Mouse (Mus musculus) cerebellum, adult 18-20 months (tissue): ENCODE measurements at regions not wholly inside any gene's neighbourhood (a gene's known extent, or its start where the extent isn't known, plus 50 kb on each side); places are given as distances from the start of the nearest gene placed in this dataset.

Experiments used
- DNase-seq, 2 experiments: peaks; one replicate each; pipeline ENCODE4 v3.0.0; 2021

GRCm38 (mm10) chr1:43247609-43248008 lies 50.8 kb upstream of the Fhl2 start:
- DNase-seq: no peak

GRCm38 (mm10) chr1:43250281-43250680 lies 53.5 kb upstream of the Fhl2 start:
- no peak for DNase-seq

GRCm38 (mm10) chr1:43251356-43251755 lies 54.6 kb upstream of the Fhl2 start:
- DNase-seq: no peak

- no peak for DNase-seq
Observed at GRCm38 (mm10) chr1:43254129-43254528, 57.3 kb upstream of the Fhl2 start.

DNA sequence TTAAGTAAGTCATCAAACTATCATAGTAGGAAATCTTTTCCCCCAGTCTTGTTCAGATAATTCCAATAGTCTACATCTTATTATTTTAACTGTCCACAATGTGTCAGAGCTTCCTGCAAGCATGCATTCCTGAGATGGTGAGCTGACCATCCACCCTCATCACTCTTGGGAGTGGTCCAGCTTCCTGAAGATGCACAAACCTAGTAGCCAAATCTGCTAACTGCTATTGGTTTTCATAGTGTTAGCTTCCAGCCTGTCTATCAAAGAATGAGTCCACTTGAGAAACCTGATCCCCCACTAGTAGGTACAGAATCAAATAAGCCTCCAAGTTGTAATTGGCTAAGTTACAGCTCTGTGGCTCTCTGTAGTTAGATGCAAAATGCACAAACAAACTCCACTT lies 59.3 kb upstream of the Fhl2 start:
- no peak for DNase-seq

GRCm38 (mm10) chr1:43257909-43258308 lies 61.1 kb upstream of the Fhl2 start:
- no peak for DNase-seq

- no peak for DNase-seq
Observed at GRCm38 (mm10) chr1:43259841-43260240, 63.1 kb upstream of the Fhl2 start.

GRCm38 (mm10) chr1:43260491-43260890 lies 63.7 kb upstream of the Fhl2 start:
- no peak for DNase-seq

DNA sequence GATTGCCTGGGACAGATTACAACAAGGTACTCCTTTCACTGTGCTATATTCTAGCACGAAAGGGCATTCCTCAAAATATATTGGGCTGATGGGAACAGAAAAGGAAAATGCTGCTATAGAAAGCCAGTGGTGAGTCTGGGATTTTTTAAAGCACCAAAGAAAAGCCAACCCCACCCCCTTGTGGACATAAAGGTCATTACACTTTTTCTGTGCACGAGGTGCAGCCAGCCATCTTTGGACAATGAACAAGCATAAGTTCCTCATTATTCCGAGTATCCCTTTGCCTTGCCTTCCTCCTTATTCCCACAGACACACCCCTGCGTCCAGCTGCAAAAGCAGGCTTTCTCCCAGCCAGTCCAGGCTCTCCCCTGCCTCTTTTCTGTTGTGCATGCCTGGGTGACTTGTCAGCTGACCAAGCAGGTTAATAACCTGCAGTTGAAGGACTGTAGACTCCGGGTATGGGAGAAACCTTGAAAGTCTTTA lies 67.7 kb upstream of the Fhl2 start:
- DNase-seq: peak; percentile 55 to 64

DNA sequence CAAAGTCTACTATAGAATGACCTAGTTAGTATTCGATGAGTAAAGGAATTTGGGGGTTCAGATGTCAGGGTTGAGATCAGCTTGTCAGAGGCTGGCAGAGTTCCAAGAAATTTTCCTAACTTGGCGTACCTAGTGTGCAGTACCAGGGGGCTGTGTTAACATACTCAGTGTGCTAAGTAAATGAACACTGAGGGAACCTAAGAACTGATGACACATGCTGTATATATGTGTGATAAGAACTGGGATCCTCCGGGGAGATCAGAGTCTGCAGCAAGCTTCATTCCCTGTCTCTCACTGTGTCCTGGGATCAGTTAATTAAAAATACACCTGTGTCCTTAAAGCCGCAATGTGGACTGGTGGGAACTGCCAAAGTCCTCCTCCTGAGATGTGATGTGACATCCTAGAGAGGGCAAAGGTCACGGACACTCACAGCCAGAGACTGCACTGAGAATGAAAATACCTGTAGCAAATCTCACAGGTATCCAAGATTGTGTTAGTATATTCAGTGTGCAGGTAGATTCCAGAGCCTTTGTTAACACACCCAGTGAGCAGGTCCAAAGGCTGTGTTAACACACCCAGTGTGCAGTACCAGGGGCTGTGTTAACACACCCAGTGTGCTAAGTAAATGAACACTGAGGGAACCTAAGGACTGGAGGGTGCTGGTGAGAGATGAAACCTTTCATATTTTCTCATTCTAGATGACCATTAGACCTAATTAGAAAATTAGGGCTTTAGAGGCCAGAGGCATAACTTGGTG lies 69.1 kb upstream of the Fhl2 start:
- no peak for DNase-seq

DNA sequence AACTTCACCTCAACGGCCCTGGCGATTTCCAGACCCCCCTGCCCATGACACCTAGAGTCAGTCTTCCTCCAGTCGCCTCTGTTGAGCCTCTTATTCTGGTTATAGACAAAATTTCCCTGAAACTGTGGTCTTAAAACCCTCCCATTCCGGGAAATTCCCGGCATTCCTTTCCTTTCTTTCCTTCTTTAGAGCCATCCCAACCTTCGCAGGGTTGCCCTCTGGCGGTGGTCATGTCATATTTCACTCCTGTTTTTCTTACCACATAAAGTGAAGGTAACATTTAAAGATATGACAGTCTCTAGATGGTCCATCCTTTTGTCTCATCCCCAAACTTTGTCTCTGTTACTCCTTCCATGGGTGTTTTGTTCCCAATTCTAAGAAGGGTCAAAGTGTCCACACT lies 72.9 kb upstream of the Fhl2 start:
- DNase-seq: no peak

DNA sequence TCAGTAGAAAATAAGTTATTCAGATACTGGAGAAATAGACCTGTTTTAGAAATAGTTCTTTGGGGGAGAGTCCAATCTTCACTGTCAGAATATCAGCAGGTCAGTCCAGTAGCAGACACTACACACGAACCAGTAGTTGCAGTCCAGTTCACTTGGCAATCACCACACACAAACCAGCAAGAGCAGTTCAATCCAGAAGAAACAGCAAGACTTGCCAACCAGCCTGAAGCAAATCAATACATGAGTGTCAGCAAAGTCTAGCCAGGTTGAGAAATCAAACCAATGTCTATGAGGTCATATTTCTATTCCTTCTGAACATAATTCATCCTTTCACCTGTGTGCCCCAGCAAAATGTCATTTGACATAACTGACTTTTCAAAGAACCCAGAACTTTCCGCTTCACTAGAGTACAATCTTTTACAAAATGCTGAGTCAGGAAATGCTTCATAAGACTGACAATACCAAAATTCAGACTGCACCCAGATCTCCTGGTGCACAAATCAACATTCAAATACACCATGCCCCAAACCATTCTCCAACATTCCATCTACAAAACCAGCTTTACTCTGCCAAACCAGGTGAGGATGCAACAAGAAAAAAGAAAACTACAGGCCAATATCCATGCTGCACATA lies 76.6 kb upstream of the Fhl2 start:
- DNase-seq: no peak

DNA sequence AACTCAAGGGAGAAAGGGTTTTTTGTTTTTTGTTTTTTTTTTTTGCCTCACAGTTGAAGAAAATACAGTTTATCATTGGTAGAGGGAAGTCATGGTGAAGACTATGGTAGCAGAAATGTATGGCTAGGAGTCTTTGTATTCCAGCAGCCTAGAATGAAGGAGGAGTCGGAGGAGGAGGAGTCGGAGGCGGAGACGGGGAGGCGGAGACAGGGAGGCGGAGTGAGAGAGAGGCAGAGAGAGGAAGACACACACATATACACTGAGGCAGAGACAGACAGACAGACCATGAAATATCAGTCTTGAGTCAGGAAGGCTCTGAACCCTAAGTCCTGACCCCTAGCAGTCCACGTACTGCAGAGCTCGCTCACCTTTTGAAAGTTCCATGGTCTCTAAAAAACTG lies 95.0 kb upstream of the Fhl2 start:
- no peak for DNase-seq

- no peak for DNase-seq
Observed at GRCm38 (mm10) chr1:43292561-43292960, 95.8 kb upstream of the Fhl2 start.

GRCm38 (mm10) chr1:43294221-43295012 lies 97.6 kb upstream of the Fhl2 start:
- no peak for DNase-seq

DNA sequence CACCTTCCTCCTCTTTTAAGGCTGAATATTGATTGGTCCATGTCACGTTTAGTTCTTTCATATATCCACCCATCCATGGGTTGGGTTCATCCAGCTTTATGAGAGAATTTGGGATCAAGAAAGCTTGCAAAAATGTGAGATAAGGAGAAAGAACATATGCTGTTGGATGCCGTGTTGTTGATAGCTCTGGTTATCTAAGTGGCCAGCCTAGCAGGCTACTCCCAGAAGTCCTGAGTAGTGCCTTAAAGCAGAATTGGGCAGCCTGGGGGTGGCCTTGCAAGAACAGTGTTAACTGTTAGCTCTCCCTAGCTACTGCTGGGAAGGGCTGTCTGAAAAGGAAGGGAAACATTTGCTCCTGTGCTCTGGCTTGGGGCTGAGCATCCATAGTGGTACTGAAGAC lies 100.8 kb upstream of the Fhl2 start:
- no peak for DNase-seq

- no peak for DNase-seq
Observed at GRCm38 (mm10) chr1:43298746-43299145, 102.0 kb upstream of the Fhl2 start.

GRCm38 (mm10) chr1:43299490-43300302 lies 102.9 kb upstream of the Fhl2 start:
- peak; percentile 6 to 9 for DNase-seq

GRCm38 (mm10) chr1:43300676-43301075 lies 103.9 kb upstream of the Fhl2 start:
- DNase-seq: no peak

- no peak for DNase-seq
Observed at GRCm38 (mm10) chr1:43301866-43302571, 105.2 kb upstream of the Fhl2 start.

- no peak for DNase-seq
Observed at GRCm38 (mm10) chr1:43302657-43303056, 105.9 kb upstream of the Fhl2 start.
